Mouse (Mus musculus): ENCODE data around the gene Ttc29. TPM values are rescaled to one million over a fixed set of nuclear protein-coding genes. Genes with fewer than 3 reads are reported as not detected.

The Ttc29 gene
- polyA plus RNA-seq, 1 experiment from 2014 or later = not detected

Other genes starting within 250 kb of the Ttc29 start
- not detected in 2 replicates for gene Pou4f2, start 223.3 kb downstream of the Ttc29 start, polyA plus RNA-seq (2015; fragmentation: Nextera tagmentation; extraction: Ambion mirVana)